ENCODE assay signal across 10 mouse cellular contexts in genomic region chr8:120751226-120752081, GRCm38 (mm10). TPM values are rescaled to one million over a fixed set of nuclear protein-coding genes. Genes with fewer than 3 reads are reported as not detected.
A peak's percentile ranks its signal among the peaks of the same experiment; 100 is the strongest.
DNase-seq lines count a peak whose midpoint lies in the region; ATAC-seq and TF ChIP-seq lines count a peak whose summit lies in the region.
"Had no signal": no experiment of that assay in that cellular context is flagged by ENCODE, and none has a peak within 500 bp of the region (broad histone marks: within the 10 kb centered on the region; RNA-seq: fewer than 3 reads in every experiment).

No protein-coding gene starts in this region.

- H3K4me2 ChIP-seq in liver, embryonic 16.5 days (ENCODE audit: low read depth, low read length) = peak overlapping the region; percentile 41; the same call in 1 of the 2 replicates

- H3K4me1 ChIP-seq in heart, adult 2 months (ENCODE audit: control insufficient read depth, insufficient read depth, low read length) = peaks cover 8% of the 10 kb centered on the region
- peaks cover 13% of the 10 kb centered on the region for H3K4me1 ChIP-seq in testis, adult 2 months (ENCODE audit: control insufficient read depth, insufficient read depth, low read length)
- peaks cover 10% of the 10 kb centered on the region for H3K4me1 ChIP-seq in liver, embryonic 16.5 days (ENCODE audit: control insufficient read depth, low read depth, low read length)

- H3K27me3 ChIP-seq in heart, adult 2 months (ENCODE audit: control insufficient read depth, insufficient read depth, low read length) = no peaks in the 10 kb centered on the region
- no peaks in the 10 kb centered on the region for H3K27me3 ChIP-seq in testis, adult 2 months (ENCODE audit: control insufficient read depth, insufficient read depth, low read length)
- no peaks in the 10 kb centered on the region for H3K27me3 ChIP-seq in liver, embryonic 16.5 days (ENCODE audit: control insufficient read depth, insufficient read depth, low read depth, low read length)

- intact Hi-C loops in heart, adult 2 months (cut with DNase I) = loop anchor here (5.0 kb wide), 1 partner anchor 54 kb away; no protein-coding TSS in a partner anchor

- no peak for TF ChIP-seq CTCF in heart, adult 2 months (IDR thresholded peaks at IDR 0.05)
- TF ChIP-seq CTCF in testis, adult 2 months (IDR thresholded peaks at IDR 0.05; ENCODE audit: control insufficient read depth, insufficient read depth, insufficient replicate concordance, low read depth, low read length) = no peak

- WGBS in heart, adult 2 months = 57% methylated on average over 21 of the region's 21 CpGs
- 51% methylated on average over 21 of the region's 21 CpGs for WGBS in liver, embryonic 16.5 days (ENCODE audit: insufficient replicate concordance)

- H3K27ac ChIP-seq in heart, adult 2 months = peak overlapping the region; percentile 73
- H3K27ac ChIP-seq in testis, adult 2 months (ENCODE audit: control insufficient read depth, insufficient read depth, low read depth, low read length) = peak overlapping the region; percentile 71
- H3K27ac ChIP-seq in liver, embryonic 16.5 days (ENCODE audit: low read length) = no peak overlapping the region

- no peak for ATAC-seq in liver, embryonic 16.5 days (ENCODE audit: low read depth)
- no peak for ATAC-seq in monocyte, adult 5-6 weeks (replicated peaks; ENCODE audit: insufficient number of reproducible peaks, low FRiP score, low TSS enrichment, poor library complexity, severe bottlenecking)

- H3K79me2 ChIP-seq in heart, adult 2 months (replicated peaks; ENCODE audit: control insufficient read depth, insufficient read depth, low read length) = no peaks in the 10 kb centered on the region

- no peak for DNase-seq in heart, adult 2 months
- DNase-seq in heart, adult 8-10 months (ENCODE audit: low spot score) = no peak
- DNase-seq in testis, postnatal 10 days (ENCODE audit: low spot score) = no peak
- DNase-seq in adrenal gland, adult 8-10 months = no peak
- no peak for DNase-seq in layer of hippocampus, adult 9-10 months (ENCODE audit: low spot score)
- DNase-seq: left cerebral cortex, postnatal 4 days had no signal

- no peaks in the 10 kb centered on the region for H3K36me3 ChIP-seq in heart, adult 2 months (ENCODE audit: control insufficient read depth, insufficient read depth, low read length)
- H3K36me3 ChIP-seq in testis, adult 2 months (ENCODE audit: control insufficient read depth, insufficient read depth, low read length) = no peaks in the 10 kb centered on the region
- no peaks in the 10 kb centered on the region; the same call in 1 of the 2 replicates for H3K36me3 ChIP-seq in liver, embryonic 16.5 days (ENCODE audit: control insufficient read depth, insufficient read depth)

- peak overlapping the region; percentile 34 for H3K9ac ChIP-seq in heart, adult 2 months (ENCODE audit: low read depth, low read length)
- H3K9ac ChIP-seq in liver, embryonic 16.5 days (ENCODE audit: low read depth, low read length) = no peak overlapping the region

- peak overlapping the region; percentile 29; the same call in 1 of the 2 replicates for H3K4me3 ChIP-seq in heart, adult 2 months
- no peak overlapping the region for H3K4me3 ChIP-seq in testis, adult 2 months (ENCODE audit: control insufficient read depth, low read depth, low read length)
- H3K4me3 ChIP-seq in liver, embryonic 16.5 days (ENCODE audit: low read depth, low read length) = no peak overlapping the region

- no peaks in the 10 kb centered on the region for H3K9me3 ChIP-seq in liver, embryonic 16.5 days (replicated peaks; ENCODE audit: control insufficient read depth, low read length)

- no peak for TF ChIP-seq EP300 in heart, adult 2 months (IDR thresholded peaks at IDR 0.05; ENCODE audit: insufficient read depth, low read depth, low read length)

- TF ChIP-seq POLR2A in heart, adult 2 months (IDR thresholded peaks at IDR 0.05; ENCODE audit: insufficient read depth, low read depth, low read length) = no peak
- TF ChIP-seq POLR2A in testis, adult 2 months (IDR thresholded peaks at IDR 0.05; ENCODE audit: control insufficient read depth, low read depth, low read length) = no peak

RNA-seq across cellular contexts. Expression of gene Irf8, which starts 15.3 kb away (rescaled TPM):
- 1 to 10 TPM; 3.6 to 3.8 TPM for total RNA-seq in heart, adult 2 months (2021)
- polyA plus RNA-seq in heart, adult 2 months (2012; rRNA removed) = 4.2 and 4.9 TPM in 2 replicates
- 1 to 10 TPM; 2.6 to 4.0 (median 4.0) TPM for total RNA-seq in heart, adult 8-10 months (2022)
- polyA plus RNA-seq in testis, adult 2 months (2012; rRNA removed) = 2.9 and 3.4 TPM in 2 replicates
- 17.4 and 18.9 TPM in 2 replicates for polyA plus RNA-seq in liver, embryonic 16.5 days (2015; fragmentation: Nextera tagmentation; extraction: Ambion mirVana)
- total RNA-seq in adrenal gland, adult 8-10 months (2022) = 10 to 100 TPM; 19.5 to 46.7 (median 34.6) TPM
- total RNA-seq in monocyte, adult 5-6 weeks (2017) = 235 to 408 TPM (median 258 TPM) in 3 replicates
- polyA plus RNA-seq: C2C12 had no signal

Comparison
In these comparisons a context has a peak if more than half of its experiments do, and no peak if none do; other contexts are left out.
1. RNA of gene Irf8, which starts 15.3 kb away (total RNA-seq): 235 to 408 TPM in monocyte, adult 5-6 weeks and 19.5 to 46.7 TPM in adrenal gland, adult 8-10 months; 2.6 to 4.0 TPM in heart, adult 8-10 months and 3.6 to 3.8 TPM in heart, adult 2 months; every median in the first group is over 4 times any median in the second.